ENCODE assay signal across 18 mouse cellular contexts in the genomic region with DNA sequence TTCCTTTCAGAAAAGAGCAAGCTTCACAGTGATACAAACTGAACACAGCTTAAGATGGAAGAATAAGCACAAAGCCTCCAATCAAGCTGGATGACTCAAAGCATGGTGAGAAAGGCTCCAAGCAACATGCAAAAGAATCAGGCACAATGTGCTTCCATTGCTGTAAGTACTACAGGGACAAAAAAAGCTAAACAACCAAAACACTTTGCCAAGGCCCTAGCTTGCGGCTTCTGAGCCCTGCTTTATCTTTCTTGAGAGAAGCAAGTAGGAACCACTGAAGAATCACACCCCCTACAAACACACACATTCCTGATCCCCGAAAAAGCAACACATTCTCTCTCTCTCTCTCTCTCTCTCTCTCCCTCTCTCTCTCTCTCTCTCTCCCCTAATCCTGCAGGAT. TPM values are rescaled to one million over a fixed set of nuclear protein-coding genes. Genes with fewer than 3 reads are reported as not detected.
DNase-seq lines count a peak whose midpoint lies in the region; ATAC-seq and TF ChIP-seq lines count a peak whose summit lies in the region.
"Had no signal": no experiment of that assay in that cellular context is flagged by ENCODE, and none has a peak within 500 bp of the region (broad histone marks: within the 10 kb centered on the region; RNA-seq: fewer than 3 reads in every experiment).

No protein-coding gene starts in this region.

- no peaks in the 10 kb centered on the region for H3K4me1 ChIP-seq in heart, postnatal 0 days (ENCODE audit: control insufficient read depth, insufficient read depth)
- H3K4me1 ChIP-seq in midbrain, embryonic 12.5 days, result 0 out of 2 replicates have a peak, but pooled peaks cover 7% of the 10 kb centered on the region
- H3K4me1 ChIP-seq in midbrain, embryonic 13.5 days (replicated peaks), result no peaks in the 10 kb centered on the region
- H3K4me1 ChIP-seq in midbrain, embryonic 16.5 days (ENCODE audit: control insufficient read depth, insufficient read depth, low read length), result peaks cover 3% of the 10 kb centered on the region; the same call in 1 of the 2 replicates
- H3K4me1 ChIP-seq: embryonic facial prominence, embryonic 13.5 days; stomach, embryonic 15.5 days had no signal

- no peaks in the 10 kb centered on the region for H3K27me3 ChIP-seq in heart, postnatal 0 days (ENCODE audit: control insufficient read depth, insufficient read depth, low read length)
- H3K27me3 ChIP-seq in midbrain, embryonic 12.5 days, result no peaks in the 10 kb centered on the region
- H3K27me3 ChIP-seq in midbrain, embryonic 13.5 days, result no peaks in the 10 kb centered on the region
- H3K27me3 ChIP-seq in midbrain, embryonic 16.5 days (ENCODE audit: control insufficient read depth, insufficient read depth, low read depth, low read length), result no peaks in the 10 kb centered on the region
- H3K27me3 ChIP-seq: embryonic facial prominence, embryonic 13.5 days; stomach, embryonic 15.5 days had no signal

- no peak overlapping the region for H3K9ac ChIP-seq in heart, postnatal 0 days (replicated peaks; ENCODE audit: low read depth, low read length)
- 0 out of 2 replicates have a peak overlapping the region, but pooled peaks have one; percentile 15 for H3K9ac ChIP-seq in midbrain, embryonic 12.5 days (replicated peaks)
- no peak overlapping the region for H3K9ac ChIP-seq in midbrain, embryonic 13.5 days (replicated peaks)
- no peak overlapping the region for H3K9ac ChIP-seq in midbrain, embryonic 16.5 days (ENCODE audit: low read depth, low read length)
- H3K9ac ChIP-seq: embryonic facial prominence, embryonic 13.5 days; liver, embryonic 14.5 days; stomach, embryonic 15.5 days had no signal

- H3K4me2 ChIP-seq in heart, postnatal 0 days (ENCODE audit: low read depth, low read length), result no peak overlapping the region
- no peak overlapping the region for H3K4me2 ChIP-seq in midbrain, embryonic 12.5 days (replicated peaks)
- H3K4me2 ChIP-seq in midbrain, embryonic 13.5 days (replicated peaks), result no peak overlapping the region
- no peak overlapping the region for H3K4me2 ChIP-seq in midbrain, embryonic 16.5 days (ENCODE audit: low read length)
- H3K4me2 ChIP-seq: embryonic facial prominence, embryonic 13.5 days; stomach, embryonic 15.5 days had no signal

- no peak for TF ChIP-seq EP300 in heart, postnatal 0 days (IDR thresholded peaks at IDR 0.05; ENCODE audit: low read depth)

- no peak overlapping the region for H3K4me3 ChIP-seq in heart, postnatal 0 days (ENCODE audit: low read depth, low read length)
- no peak overlapping the region for H3K4me3 ChIP-seq in midbrain, embryonic 12.5 days
- H3K4me3 ChIP-seq in midbrain, embryonic 13.5 days (replicated peaks), result no peak overlapping the region
- H3K4me3 ChIP-seq in midbrain, embryonic 16.5 days (ENCODE audit: low read depth, low read length), result no peak overlapping the region
- H3K4me3 ChIP-seq: embryonic facial prominence, embryonic 13.5 days; stomach, embryonic 15.5 days had no signal

- peak; percentile 14 for DNase-seq in embryo, embryonic 11 days
- DNase-seq in embryo, embryonic 9.5 days (ENCODE audit: extremely low spot score), result no peak
- DNase-seq in heart, postnatal 0 days (ENCODE audit: low spot score), result no peak
- no peak for DNase-seq in heart, postnatal 36 days
- no peak for DNase-seq in thymus, adult 18-20 months
- DNase-seq: cerebellum, adult 9-10 months; gastrocnemius, postnatal 36 days; kidney, adult 11 months; lung, postnatal 14 days; retina, postnatal 1 day had no signal

- TF ChIP-seq CTCF in heart, postnatal 0 days (IDR thresholded peaks at IDR 0.05; ENCODE audit: low read depth), result no peak

- intact Hi-C loops in heart, postnatal 36 days (cut with DNase I), result no loop called here

- 32% methylated on average over 2 of the region's 2 CpGs for WGBS in heart, postnatal 0 days
- WGBS in midbrain, embryonic 12.5 days, result 8% methylated on average over 2 of the region's 2 CpGs
- WGBS in midbrain, embryonic 13.5 days, result 24% methylated on average over 2 of the region's 2 CpGs
- WGBS in midbrain, embryonic 16.5 days, result 12% methylated on average over 2 of the region's 2 CpGs

- H3K27ac ChIP-seq in heart, postnatal 0 days (ENCODE audit: low read depth), result 0 out of 2 replicates have a peak overlapping the region, but pooled peaks have one; percentile 11
- H3K27ac ChIP-seq in midbrain, embryonic 12.5 days (replicated peaks), result 0 out of 2 replicates have a peak overlapping the region, but pooled peaks have one; percentile 20
- H3K27ac ChIP-seq in midbrain, embryonic 13.5 days, result no peak overlapping the region
- peak overlapping the region; percentile 17; the same call in 1 of the 2 replicates for H3K27ac ChIP-seq in midbrain, embryonic 16.5 days (ENCODE audit: low read length)
- H3K27ac ChIP-seq: embryonic facial prominence, embryonic 13.5 days; kidney, postnatal 0 days; liver, embryonic 14.5 days; stomach, embryonic 15.5 days had no signal

- no peaks in the 10 kb centered on the region for H3K9me3 ChIP-seq in heart, postnatal 0 days (replicated peaks; ENCODE audit: control insufficient read depth, low read length)
- no peaks in the 10 kb centered on the region for H3K9me3 ChIP-seq in midbrain, embryonic 12.5 days
- H3K9me3 ChIP-seq in midbrain, embryonic 13.5 days, result no peaks in the 10 kb centered on the region
- H3K9me3 ChIP-seq in midbrain, embryonic 16.5 days (replicated peaks; ENCODE audit: control insufficient read depth, low read length, poor library complexity, severe bottlenecking), result no peaks in the 10 kb centered on the region
- H3K9me3 ChIP-seq: embryonic facial prominence, embryonic 13.5 days; stomach, embryonic 15.5 days had no signal

- H3K36me3 ChIP-seq in heart, postnatal 0 days (replicated peaks; ENCODE audit: control insufficient read depth, insufficient read depth, low read length), result no peaks in the 10 kb centered on the region
- H3K36me3 ChIP-seq in midbrain, embryonic 12.5 days, result no peaks in the 10 kb centered on the region
- no peaks in the 10 kb centered on the region for H3K36me3 ChIP-seq in midbrain, embryonic 13.5 days
- H3K36me3 ChIP-seq in midbrain, embryonic 16.5 days (ENCODE audit: control insufficient read depth, insufficient read depth, low read length), result no peaks in the 10 kb centered on the region
- H3K36me3 ChIP-seq: embryonic facial prominence, embryonic 13.5 days; stomach, embryonic 15.5 days had no signal

- no peak for ATAC-seq in heart, postnatal 0 days (ENCODE audit: insufficient read depth, low read depth)
- ATAC-seq in midbrain, embryonic 12.5 days (ENCODE audit: low FRiP score, low read depth), result peak; percentile 16; the same call in 1 of the 2 replicates
- no peak for ATAC-seq in midbrain, embryonic 13.5 days
- ATAC-seq in midbrain, embryonic 16.5 days, result no peak
- ATAC-seq: CD4-positive, CD25-positive, alpha-beta regulatory T cell, adult 4 months had no signal

RNA-seq across cellular contexts. Expression of gene Tmem167, which starts 56.4 kb away (rescaled TPM):
- 8.2 and 9.4 TPM in 2 replicates for total RNA-seq in heart, postnatal 0 days (2014; rRNA removed; ENCODE audit: low replicate concordance)
- polyA plus RNA-seq in heart, postnatal 0 days (2015; fragmentation: Nextera tagmentation; extraction: Ambion mirVana), result 24.6 and 24.9 TPM in 2 replicates
- total RNA-seq in heart, postnatal 36 days (2021), result 1 to 10 TPM; 5.0 to 6.9 TPM
- 56.0 and 61.8 TPM in 2 replicates for polyA plus RNA-seq in midbrain, embryonic 12.5 days (2016; fragmentation: Nextera tagmentation; extraction: Ambion mirVana)
- polyA plus RNA-seq in midbrain, embryonic 13.5 days (2015; fragmentation: Nextera tagmentation; extraction: Ambion mirVana), result 50.6 and 52.5 TPM in 2 replicates
- polyA plus RNA-seq in midbrain, embryonic 16.5 days (2015; fragmentation: Nextera tagmentation; extraction: Ambion mirVana), result 42.7 and 44.3 TPM in 2 replicates

RNA-seq across cellular contexts. Expression of gene Xrcc4, which starts 56.9 kb away (rescaled TPM):
- 4.6 and 10.7 TPM in 2 replicates for total RNA-seq in heart, postnatal 0 days (2014; rRNA removed; ENCODE audit: low replicate concordance)
- polyA plus RNA-seq in heart, postnatal 0 days (2015; fragmentation: Nextera tagmentation; extraction: Ambion mirVana), result 17.4 and 18.4 TPM in 2 replicates
- 10 to 100 TPM; 10.1 to 16.0 TPM for total RNA-seq in heart, postnatal 36 days (2021)
- polyA plus RNA-seq in midbrain, embryonic 12.5 days (2016; fragmentation: Nextera tagmentation; extraction: Ambion mirVana), result 11.9 and 12.4 TPM in 2 replicates
- polyA plus RNA-seq in midbrain, embryonic 13.5 days (2015; fragmentation: Nextera tagmentation; extraction: Ambion mirVana), result 12.9 and 14.2 TPM in 2 replicates
- polyA plus RNA-seq in midbrain, embryonic 16.5 days (2015; fragmentation: Nextera tagmentation; extraction: Ambion mirVana), result 16.3 and 18.2 TPM in 2 replicates
